Mouse (Mus musculus) forebrain, postnatal 0 days (tissue): ENCODE measurements around the gene Mpz. TPM values are rescaled to one million over a fixed set of nuclear protein-coding genes. Genes with fewer than 3 reads are reported as not detected.
A peak's percentile ranks its signal among the peaks of the same experiment; 100 is the strongest.

Source experiments
- ATAC-seq: fragments of 200-750 bp; cut with Nextera tagmentation; 2 replicates; pipeline ENCODE4 v1.8.0; 2017; ENCODE audit warnings: mild to moderate bottlenecking, moderate library complexity
- DNase-seq: peaks from one replicate; pipeline ENCODE4 v3.0.0-alpha.2; 2015
- H3K27ac ChIP-seq: fragments of 300-500 bp; sonication (generic); 2 replicates; pipeline ENCODE4 v1.5.1; 2014; ENCODE audit warnings: low read depth, mild to moderate bottlenecking, antibody characterized with exemption, low read length, moderate library complexity, mixed read lengths
- H3K27me3 ChIP-seq: fragments of 300-500 bp; sonication (generic); 2 replicates; pipeline ENCODE4 v1.6.1; 2014; ENCODE audit warnings: mild to moderate bottlenecking, low read length, mixed read lengths; ENCODE audit not compliant: insufficient read depth
- H3K36me3 ChIP-seq: fragments of 300-500 bp; sonication (generic); 2 replicates; pipeline ENCODE4 v1.6.1; 2014; ENCODE audit warnings: mild to moderate bottlenecking, moderate library complexity; ENCODE audit not compliant: insufficient read depth
- H3K4me1 ChIP-seq: fragments of 300-500 bp; sonication (generic); 2 replicates; pipeline ENCODE4 v1.6.1; 2014; ENCODE audit warnings: antibody characterized with exemption; ENCODE audit not compliant: insufficient read depth
- H3K4me2 ChIP-seq: fragments of 300-500 bp; sonication (generic); 2 replicates; pipeline ENCODE4 v1.6.1; 2014; ENCODE audit warnings: low read depth, mild to moderate bottlenecking, moderate library complexity
- H3K4me3 ChIP-seq: fragments of 300-500 bp; sonication (generic); 2 replicates; pipeline ENCODE4 v1.5.1; 2014; ENCODE audit warnings: low read depth, low read length, mixed read lengths
- H3K9ac ChIP-seq: fragments of 300-500 bp; sonication (generic); 2 replicates; pipeline ENCODE4 v1.6.1; 2014; ENCODE audit warnings: mild to moderate bottlenecking
- H3K9me3 ChIP-seq: fragments of 300-500 bp; sonication (generic); 2 replicates; pipeline ENCODE4 v1.6.1; 2016; ENCODE audit warnings: low read length
- CTCF ChIP-seq: sonication (generic); IDR thresholded peaks from 2 replicates; pipeline ENCODE4 v1.5.1; 2016; ENCODE audit warnings: antibody characterized with exemption, control low read depth, low read depth
- WGBS: fragments of 180-500 bp; shearing (Covaris S2); extraction: QIAGEN DNeasy Blood & Tissue Kit; methylation state at CpG from one replicate; pipeline ENCODE4 v1.1.7; 2014; 5-methylcytosine and 5-hydroxymethylcytosine counted together
- polyA plus RNA-seq: library from polyadenylated mRNA; unstranded; fragments of >200 nt; fragmentation: Nextera tagmentation; extraction: Ambion mirVana; gene quantifications from 2 replicates; pipeline ENCODE4 v1.2.1, GENCODE M21; 2015
- total RNA-seq: library from RNA; depleted of rRNA; stranded (reverse); fragments of >200 nt; gene quantifications from 2 replicates; pipeline ENCODE4 v1.2.3, GENCODE M21; 2014

The Mpz gene
- total and polyA plus RNA-seq, 2 experiments from 2014 or later: 0.30 to 0.38 TPM

- H3K9ac ChIP-seq: no peak overlapping the region
- TF ChIP-seq CTCF: peak; percentile 78
- DNase-seq (peak; percentile 86), ATAC-seq (peak; percentile 54; the same call in 1 of the 2 replicates)
- H3K27ac ChIP-seq: no peak overlapping the region
- no peaks in the 10 kb centered on the region for H3K27me3 ChIP-seq
- H3K36me3 ChIP-seq: no peaks in the 10 kb centered on the region
- H3K9me3 ChIP-seq: no peaks in the 10 kb centered on the region
- H3K4me3 ChIP-seq: no peak overlapping the region
- 0 out of 2 replicates have a peak, but pooled peaks cover 3% of the 10 kb centered on the region for H3K4me1 ChIP-seq
- H3K4me2 ChIP-seq: no peak overlapping the region
- WGBS: 5% methylated on average over 4 of the region's 4 CpGs
These were observed 32.2 kb upstream of the Mpz start for GRCm38 (mm10) chr1:171118269-171118684.

- H3K4me3 ChIP-seq: no peak overlapping the region
- TF ChIP-seq CTCF: no peak
These were observed 31.5 kb upstream of the Mpz start for GRCm38 (mm10) chr1:171118996-171119395.

GRCm38 (mm10) chr1:171119405-171119804 is 31.1 kb upstream of the Mpz start:
- H3K4me2 ChIP-seq: no peak overlapping the region
- H3K4me1 ChIP-seq: no peaks in the 10 kb centered on the region
- no peak overlapping the region for H3K27ac ChIP-seq
- ATAC-seq: no peak
- no peak for DNase-seq
- H3K9me3 ChIP-seq: no peaks in the 10 kb centered on the region
- H3K36me3 ChIP-seq: no peaks in the 10 kb centered on the region
- 87% methylated on average over 14 of the region's 14 CpGs for WGBS
- H3K4me3 ChIP-seq: no peak overlapping the region
- H3K9ac ChIP-seq: no peak overlapping the region
- no peaks in the 10 kb centered on the region for H3K27me3 ChIP-seq
- TF ChIP-seq CTCF: no peak

More at GRCm38 (mm10) chr1:171118996-171119395, 31.5 kb upstream of the Mpz start:
- ATAC-seq (no peak), DNase-seq (no peak)
- Histone ChIP-seq H3K4me2 (no peak overlapping the region), H3K27me3 (no peaks in the 10 kb centered on the region), H3K9me3 (no peaks in the 10 kb centered on the region), H3K4me1 (0 out of 2 replicates have a peak, but pooled peaks cover under 1% of the 10 kb centered on the region), H3K27ac (no peak overlapping the region), H3K9ac (no peak overlapping the region), H3K36me3 (no peaks in the 10 kb centered on the region)
- WGBS: 91% methylated on average over 5 of the region's 5 CpGs

GRCm38 (mm10) chr1:171120893-171121292 is 29.6 kb upstream of the Mpz start:
- H3K9me3 ChIP-seq: no peaks in the 10 kb centered on the region
- no peak overlapping the region for H3K27ac ChIP-seq
- DNase-seq: no peak
- no peaks in the 10 kb centered on the region for H3K36me3 ChIP-seq
- TF ChIP-seq CTCF: no peak
- H3K4me2 ChIP-seq: no peak overlapping the region
- H3K4me1 ChIP-seq: no peaks in the 10 kb centered on the region
- no peak overlapping the region for H3K9ac ChIP-seq
- no peak for ATAC-seq
- no peak overlapping the region for H3K4me3 ChIP-seq
- WGBS: 65% methylated on average over 3 of the region's 3 CpGs
- no peaks in the 10 kb centered on the region for H3K27me3 ChIP-seq

- H3K4me3 ChIP-seq: no peak overlapping the region
- no peaks in the 10 kb centered on the region for H3K9me3 ChIP-seq
- no peak overlapping the region for H3K27ac ChIP-seq
- 49% methylated on average over 5 of the region's 5 CpGs for WGBS
- H3K9ac ChIP-seq: no peak overlapping the region
- no peaks in the 10 kb centered on the region for H3K36me3 ChIP-seq
- TF ChIP-seq CTCF: no peak
- H3K4me2 ChIP-seq: no peak overlapping the region
- no peak for ATAC-seq
- DNase-seq: no peak
- no peaks in the 10 kb centered on the region for H3K4me1 ChIP-seq
- no peaks in the 10 kb centered on the region for H3K27me3 ChIP-seq
These were observed 28.7 kb upstream of the Mpz start for GRCm38 (mm10) chr1:171121839-171122238.

- Histone ChIP-seq H3K4me1 (no peaks in the 10 kb centered on the region), H3K27me3 (no peaks in the 10 kb centered on the region), H3K4me2 (no peak overlapping the region), H3K36me3 (peaks cover 4% of the 10 kb centered on the region; the same call in 1 of the 2 replicates), H3K4me3 (no peak overlapping the region), H3K9me3 (no peaks in the 10 kb centered on the region), H3K27ac (no peak overlapping the region), H3K9ac (no peak overlapping the region)
- ATAC-seq (no peak), DNase-seq (no peak)
- no peak for TF ChIP-seq CTCF
- WGBS: 38% methylated on average over 7 of the region's 7 CpGs
These were observed 27.6 kb upstream of the Mpz start for GRCm38 (mm10) chr1:171122932-171123331.

- Histone ChIP-seq H3K4me2 (no peak overlapping the region), H3K27me3 (no peaks in the 10 kb centered on the region), H3K27ac (no peak overlapping the region), H3K4me3 (no peak overlapping the region), H3K9me3 (no peaks in the 10 kb centered on the region), H3K36me3 (peaks cover 14% of the 10 kb centered on the region), H3K9ac (no peak overlapping the region), H3K4me1 (no peaks in the 10 kb centered on the region)
- no peak for TF ChIP-seq CTCF
- DNase-seq (no peak), ATAC-seq (no peak)
- WGBS: 92% methylated on average over 5 of the region's 5 CpGs
These were observed 26.1 kb upstream of the Mpz start for GRCm38 (mm10) chr1:171124398-171124797.
